Mouse (Mus musculus): Measurements from ENCODE around the gene Zfp51. TPM values are rescaled to one million over a fixed set of nuclear protein-coding genes. Genes with fewer than 3 reads are reported as not detected.

The Zfp51 gene
- polyA plus RNA-seq, 1 experiment from 2014 or later, result 17.2 TPM

GRCm38 (mm10) chr17:21504524-21504923, 54.4 kb downstream of the Zfp51 start:
- H3K4me2 ChIP-seq (ENCODE audit: low read depth, severe bottlenecking), result no peak overlapping the region
- DNase-seq (ENCODE audit: low spot score), result no peak
- H3K4me3 ChIP-seq (ENCODE audit: low read depth, low read length), result no peak overlapping the region
- H3K9me3 ChIP-seq (ENCODE audit: control insufficient read depth, low read length), result no peaks in the 10 kb centered on the region
- no peaks in the 10 kb centered on the region for H3K27me3 ChIP-seq (ENCODE audit: control insufficient read depth, insufficient read depth, low read length)
- WGBS, result 92% methylated on average over 1 of the region's 1 CpGs
- no peaks in the 10 kb centered on the region for H3K4me1 ChIP-seq (ENCODE audit: control insufficient read depth, insufficient read depth, low read length)
- no peak overlapping the region for H3K27ac ChIP-seq (replicated peaks; ENCODE audit: low read depth, low read length)
- ATAC-seq (ENCODE audit: insufficient number of reproducible peaks, low FRiP score, low TSS enrichment, low read depth), result no peak
- no peak overlapping the region for H3K9ac ChIP-seq (ENCODE audit: low read length)
- no peaks in the 10 kb centered on the region for H3K36me3 ChIP-seq (ENCODE audit: control insufficient read depth, insufficient read depth, low read length)

- Histone ChIP-seq H3K27me3 (ENCODE audit: control insufficient read depth, insufficient read depth, low read length) (no peaks in the 10 kb centered on the region), H3K27ac (replicated peaks; ENCODE audit: low read depth, low read length) (no peak overlapping the region), H3K9ac (ENCODE audit: low read length) (no peak overlapping the region), H3K4me2 (ENCODE audit: low read depth, severe bottlenecking) (no peak overlapping the region), H3K9me3 (ENCODE audit: control insufficient read depth, low read length) (no peaks in the 10 kb centered on the region), H3K4me3 (ENCODE audit: low read depth, low read length) (no peak overlapping the region), H3K4me1 (ENCODE audit: control insufficient read depth, insufficient read depth, low read length) (no peaks in the 10 kb centered on the region), H3K36me3 (ENCODE audit: control insufficient read depth, insufficient read depth, low read length) (no peaks in the 10 kb centered on the region)
- no peak for ATAC-seq (ENCODE audit: insufficient number of reproducible peaks, low FRiP score, low TSS enrichment, low read depth)
- DNase-seq (ENCODE audit: low spot score), result no peak
- WGBS, result 98% methylated on average over 3 of the region's 3 CpGs
Measured at GRCm38 (mm10) chr17:21506258-21506657, 56.1 kb downstream of the Zfp51 start.

GRCm38 (mm10) chr17:21509756-21510155, 59.6 kb downstream of the Zfp51 start:
- Histone ChIP-seq H3K36me3 (ENCODE audit: control insufficient read depth, insufficient read depth, low read length) (no peaks in the 10 kb centered on the region), H3K9me3 (ENCODE audit: control insufficient read depth, low read length) (no peaks in the 10 kb centered on the region), H3K4me1 (ENCODE audit: control insufficient read depth, insufficient read depth, low read length) (no peaks in the 10 kb centered on the region), H3K9ac (ENCODE audit: low read length) (no peak overlapping the region), H3K27me3 (ENCODE audit: control insufficient read depth, insufficient read depth, low read length) (no peaks in the 10 kb centered on the region), H3K4me3 (ENCODE audit: low read depth, low read length) (no peak overlapping the region), H3K4me2 (ENCODE audit: low read depth, severe bottlenecking) (no peak overlapping the region), H3K27ac (replicated peaks; ENCODE audit: low read depth, low read length) (no peak overlapping the region)
- no peak for ATAC-seq (ENCODE audit: insufficient number of reproducible peaks, low FRiP score, low TSS enrichment, low read depth)
- no peak for DNase-seq (ENCODE audit: low spot score)

Other genes with a start within 250 kb of the Zfp51 start
- gene Vmn1r234, start 224.3 kb upstream of the Zfp51 start, polyA plus RNA-seq (2014; fragmentation: Nextera tagmentation; extraction: Ambion mirVana), result not detected in 2 replicates
- not detected in 2 replicates for gene Vmn1r235, start 194.0 kb upstream of the Zfp51 start, polyA plus RNA-seq (2014; fragmentation: Nextera tagmentation; extraction: Ambion mirVana)
- not detected in 2 replicates for gene Vmn1r236, start 167.4 kb upstream of the Zfp51 start, polyA plus RNA-seq (2014; fragmentation: Nextera tagmentation; extraction: Ambion mirVana)
- not detected in 2 replicates for gene Vmn1r237, start 138.5 kb upstream of the Zfp51 start, polyA plus RNA-seq (2014; fragmentation: Nextera tagmentation; extraction: Ambion mirVana)
- gene Zfp677, start 66.6 kb upstream of the Zfp51 start, polyA plus RNA-seq (2014; fragmentation: Nextera tagmentation; extraction: Ambion mirVana), result 1.9 and 2.7 TPM in 2 replicates
- 2.7 and 4.5 TPM in 2 replicates for gene Zfp54, start 27.1 kb upstream of the Zfp51 start, polyA plus RNA-seq (2014; fragmentation: Nextera tagmentation; extraction: Ambion mirVana)
- gene Zfp53, start 38.6 kb downstream of the Zfp51 start, polyA plus RNA-seq (2014; fragmentation: Nextera tagmentation; extraction: Ambion mirVana), result 9.9 and 10.7 TPM in 2 replicates
- 1.9 and 2.5 TPM in 2 replicates for gene Zfp52, start 85.2 kb downstream of the Zfp51 start, polyA plus RNA-seq (2014; fragmentation: Nextera tagmentation; extraction: Ambion mirVana)
- gene Zfp948, start 116.6 kb downstream of the Zfp51 start, polyA plus RNA-seq (2014; fragmentation: Nextera tagmentation; extraction: Ambion mirVana), result 16.4 and 17.4 TPM in 2 replicates
- 4.8 and 4.9 TPM in 2 replicates for gene Zfp983, start 200.2 kb downstream of the Zfp51 start, polyA plus RNA-seq (2014; fragmentation: Nextera tagmentation; extraction: Ambion mirVana)
- gene Gm10226, start 241.5 kb downstream of the Zfp51 start, polyA plus RNA-seq (2014; fragmentation: Nextera tagmentation; extraction: Ambion mirVana), result 9.4 and 10.1 TPM in 2 replicates